ENCODE assay signal across 8 mouse cellular contexts in genomic region chr10:87859453-87859852, GRCm38 (mm10). TPM values are rescaled to one million over a fixed set of nuclear protein-coding genes. Genes with fewer than 3 reads are reported as not detected.
DNase-seq lines count a peak whose midpoint lies in the region; ATAC-seq and TF ChIP-seq lines count a peak whose summit lies in the region.

No protein-coding gene starts in this region.

- H3K9me3 ChIP-seq in heart, embryonic 11.5 days (replicated peaks; ENCODE audit: control insufficient read depth, low read length), result peaks cover 4% of the 10 kb centered on the region; the same call in 1 of the 2 replicates
- no peaks in the 10 kb centered on the region for H3K9me3 ChIP-seq in hindbrain, postnatal 0 days (ENCODE audit: low read length)
- no peaks in the 10 kb centered on the region for H3K9me3 ChIP-seq in midbrain, embryonic 15.5 days

- H3K9ac ChIP-seq in heart, embryonic 11.5 days (ENCODE audit: low read depth, low read length), result peak overlapping the region; percentile 82
- H3K9ac ChIP-seq in hindbrain, postnatal 0 days (replicated peaks; ENCODE audit: low read length), result peak overlapping the region; percentile 35; the same call in 1 of the 2 replicates
- 0 out of 2 replicates have a peak overlapping the region, but pooled peaks have one; percentile 16 for H3K9ac ChIP-seq in midbrain, embryonic 15.5 days

- 16% methylated on average over 10 of the region's 10 CpGs for WGBS in heart, embryonic 11.5 days (ENCODE audit: insufficient replicate concordance)
- WGBS in hindbrain, postnatal 0 days, result 20% methylated on average over 10 of the region's 10 CpGs
- WGBS in midbrain, embryonic 15.5 days, result 9% methylated on average over 10 of the region's 10 CpGs

- peak overlapping the region; percentile 70 for H3K4me2 ChIP-seq in heart, embryonic 11.5 days
- H3K4me2 ChIP-seq in hindbrain, postnatal 0 days (ENCODE audit: low read depth, low read length), result peak overlapping the region; percentile 77
- peak overlapping the region; percentile 84 for H3K4me2 ChIP-seq in midbrain, embryonic 15.5 days

- H3K27ac ChIP-seq in heart, embryonic 11.5 days (ENCODE audit: low read depth, low read length), result peak overlapping the region; percentile 80
- H3K27ac ChIP-seq in hindbrain, postnatal 0 days, result peak overlapping the region; percentile 21; the same call in 1 of the 2 replicates
- peak overlapping the region; percentile 57; the same call in 1 of the 2 replicates for H3K27ac ChIP-seq in midbrain, embryonic 15.5 days

- DNase-seq in heart, postnatal 14 days, result no peak
- DNase-seq in embryo, embryonic 9.5 days (ENCODE audit: extremely low spot score), result peak; percentile 20
- DNase-seq in hindbrain, postnatal 0 days (ENCODE audit: low spot score), result no peak
- DNase-seq in thymus, postnatal 4 days, result no peak
- DNase-seq in urinary bladder, postnatal 4 days (ENCODE audit: low spot score in 2 of 2), result no peak
- DNase-seq in spleen, postnatal 4 days (ENCODE audit: low spot score in 2 of 2), result no peak

- peaks cover 32% of the 10 kb centered on the region for H3K4me1 ChIP-seq in heart, embryonic 11.5 days (ENCODE audit: control insufficient read depth, insufficient read depth, low read length)
- H3K4me1 ChIP-seq in hindbrain, postnatal 0 days (ENCODE audit: insufficient read depth, low read length), result peaks cover 7% of the 10 kb centered on the region
- H3K4me1 ChIP-seq in midbrain, embryonic 15.5 days, result peaks cover 44% of the 10 kb centered on the region

- no peaks in the 10 kb centered on the region for H3K27me3 ChIP-seq in heart, embryonic 11.5 days (ENCODE audit: control insufficient read depth, insufficient read depth, low read length)
- no peaks in the 10 kb centered on the region for H3K27me3 ChIP-seq in hindbrain, postnatal 0 days (ENCODE audit: insufficient read depth, low read length)
- 0 out of 2 replicates have a peak, but pooled peaks cover 7% of the 10 kb centered on the region for H3K27me3 ChIP-seq in midbrain, embryonic 15.5 days (replicated peaks)

- intact Hi-C loops in heart, postnatal 14 days (cut with DNase I), result loop anchor here (5.0 kb wide), 3 partner anchors 208 to 468 kb away; no protein-coding TSS in a partner anchor

- ATAC-seq in heart, embryonic 11.5 days (replicated peaks; ENCODE audit: insufficient number of reproducible peaks, low FRiP score, low TSS enrichment), result no peak
- no peak for ATAC-seq in hindbrain, postnatal 0 days
- ATAC-seq in midbrain, embryonic 15.5 days (replicated peaks), result no peak

- H3K4me3 ChIP-seq in heart, embryonic 11.5 days (ENCODE audit: low read depth, low read length), result peak overlapping the region; percentile 55
- peak overlapping the region; percentile 40 for H3K4me3 ChIP-seq in hindbrain, postnatal 0 days (ENCODE audit: low read length)
- H3K4me3 ChIP-seq in midbrain, embryonic 15.5 days, result peak overlapping the region; percentile 41

- H3K36me3 ChIP-seq in heart, embryonic 11.5 days (ENCODE audit: control insufficient read depth, insufficient read depth, low read length), result no peaks in the 10 kb centered on the region
- no peaks in the 10 kb centered on the region for H3K36me3 ChIP-seq in hindbrain, postnatal 0 days (ENCODE audit: insufficient read depth, low read length)
- no peaks in the 10 kb centered on the region for H3K36me3 ChIP-seq in midbrain, embryonic 15.5 days (replicated peaks)

- no peak for TF ChIP-seq CTCF in hindbrain, postnatal 0 days (IDR thresholded peaks at IDR 0.05; ENCODE audit: low read depth)

RNA-seq across cellular contexts. Expression of gene Igf1, which starts 1.4 kb away (rescaled TPM):
- polyA plus RNA-seq in heart, embryonic 11.5 days (2014; fragmentation: Nextera tagmentation; extraction: Ambion mirVana), result 36.6 and 39.9 TPM in 2 replicates
- total RNA-seq in heart, postnatal 14 days (2021), result 10 to 100 TPM; 26.7 to 28.4 TPM
- 9.1 and 11.4 TPM in 2 replicates for total RNA-seq in hindbrain, postnatal 0 days (2014; rRNA removed)
- 13.1 and 14.6 TPM in 2 replicates for polyA plus RNA-seq in hindbrain, postnatal 0 days (2015; fragmentation: Nextera tagmentation; extraction: Ambion mirVana)
- polyA plus RNA-seq in midbrain, embryonic 15.5 days (2015; fragmentation: Nextera tagmentation; extraction: Ambion mirVana), result 8.6 and 10.6 TPM in 2 replicates

Comparison
In these comparisons a context has a peak if more than half of its experiments do, and no peak if none do; other contexts are left out.
1. H3K27ac ChIP-seq: peak in every context shown above with its lines; median percentile 80 in heart, embryonic 11.5 days; 57 in midbrain, embryonic 15.5 days; 21 in hindbrain, postnatal 0 days.
2. H3K9ac ChIP-seq: peak in every context shown above with its lines; median percentile 82 in heart, embryonic 11.5 days; 35 in hindbrain, postnatal 0 days; 16 in midbrain, embryonic 15.5 days.